Mouse (Mus musculus) ES-E14 (cell line): ENCODE data around the gene Slc25a13. TPM values are rescaled to one million over a fixed set of nuclear protein-coding genes. Genes with fewer than 3 reads are reported as not detected.

Source experiments
- DNase-seq: peaks from one replicate; pipeline ENCODE4 v3.0.0-alpha.2; 2013; ENCODE audit warnings: low read depth, low spot score
- H3K27ac ChIP-seq: 2 replicates; pipeline ENCODE4 v1.5.1; 2012; ENCODE audit warnings: low read depth, mild to moderate bottlenecking, low read length, moderate library complexity, mixed read lengths; ENCODE audit not compliant: poor library complexity, insufficient read depth, severe bottlenecking
- H3K36me3 ChIP-seq: 2 replicates; pipeline ENCODE4 v1.6.1; 2012; ENCODE audit warnings: mild to moderate bottlenecking, low read length, moderate library complexity, mixed read lengths; ENCODE audit not compliant: control insufficient read depth, poor library complexity, insufficient read depth, severe bottlenecking
- H3K4me1 ChIP-seq, 2 experiments: fragments of 150-350 bp in 1 of 2; sonication (generic) in 1 of 2; 2 replicates each; pipeline ENCODE4 v1.6.1; 2012; ENCODE audit warnings: low read length in 2 of 2, mild to moderate bottlenecking in 1 of 2, mixed read lengths in 1 of 2; ENCODE audit not compliant: control insufficient read depth in 2 of 2, insufficient read depth in 2 of 2, poor library complexity in 1 of 2
- H3K4me3 ChIP-seq, 2 experiments: fragments of 150-350 bp in 1 of 2; sonication (generic) in 1 of 2; 2 replicates each; pipeline ENCODE4 v1.5.1; 2012; ENCODE audit warnings: low read length in 2 of 2, low read depth in 1 of 2, mild to moderate bottlenecking in 1 of 2, mixed read lengths in 1 of 2; ENCODE audit not compliant: insufficient read depth in 1 of 2, poor library complexity in 1 of 2, severe bottlenecking in 1 of 2
- H3K9ac ChIP-seq: 2 replicates; pipeline ENCODE4 v1.6.1; 2012; ENCODE audit warnings: low read depth, mild to moderate bottlenecking, low read length, mixed read lengths; ENCODE audit not compliant: poor library complexity, insufficient read depth, severe bottlenecking
- H3K9me3 ChIP-seq: fragments of 150-350 bp; sonication (generic); 2 replicates; pipeline ENCODE4 v1.6.1; 2012; ENCODE audit warnings: low read depth, mild to moderate bottlenecking, low read length; ENCODE audit not compliant: control insufficient read depth, insufficient read depth
- CHD2 ChIP-seq: IDR thresholded peaks from 2 replicates; pipeline ENCODE4 v1.6.1; 2014; ENCODE audit warnings: mild to moderate bottlenecking, low read depth, low read length, inconsistent platforms
- HCFC1 ChIP-seq: IDR thresholded peaks from 2 replicates; pipeline ENCODE4 v1.6.1; 2012; ENCODE audit warnings: low read length, inconsistent platforms, borderline replicate concordance; ENCODE audit not compliant: insufficient read depth
- MAFK ChIP-seq: IDR thresholded peaks from 2 replicates; pipeline ENCODE4 v1.6.1; 2014; ENCODE audit warnings: mild to moderate bottlenecking, low read depth, low read length, inconsistent platforms; ENCODE audit not compliant: insufficient read depth
- ZC3H11A ChIP-seq: IDR thresholded peaks from 2 replicates; pipeline ENCODE4 v1.6.1; 2012; ENCODE audit warnings: low read depth, mild to moderate bottlenecking, inconsistent platforms, low read length, borderline replicate concordance
- ZNF384 ChIP-seq: IDR thresholded peaks from 2 replicates; pipeline ENCODE4 v1.6.1; 2012; ENCODE audit warnings: low read depth, low read length, inconsistent platforms
- in situ Hi-C, 2 experiments: fragments of 600-800 bp; cut with MboI; formaldehyde crosslinking; loops; one replicate each; pipeline ENCODE4 v1.15.1; 2025; ENCODE audit warnings: low sequenced_read_pairs in 2 of 2, inconsistent platforms in 1 of 2; ENCODE audit not compliant: unreplicated experiment in 2 of 2
- total RNA-seq: library from RNA; depleted of rRNA; stranded (reverse); fragments of 300-350 nt; gene quantifications from 2 replicates; pipeline ENCODE4 v1.2.3, GENCODE M21; 2012

The Slc25a13 gene
- total RNA-seq, 1 experiment, result 53.5 TPM

DNA sequence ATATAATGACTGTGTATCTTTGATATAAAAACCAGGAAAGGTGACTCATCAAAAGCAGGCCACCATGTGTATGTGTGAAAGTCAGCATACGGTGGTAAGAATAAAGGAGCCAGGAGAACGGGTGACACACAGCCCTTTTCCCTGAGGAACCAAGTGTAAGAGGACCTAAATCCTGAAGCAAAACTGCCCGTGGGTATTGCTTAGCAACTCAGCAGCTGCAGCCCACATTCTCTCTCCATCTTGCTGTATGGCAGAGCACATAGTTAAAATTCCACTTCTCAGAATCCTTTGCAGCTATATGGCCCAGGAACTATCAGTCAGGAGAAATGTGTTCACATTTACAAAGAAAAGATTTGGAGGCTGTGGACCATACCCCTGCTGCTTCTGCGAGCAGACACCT is 20.4 kb downstream of the Slc25a13 start:
- Histone ChIP-seq H3K4me1 (peaks cover 11 to 19% of the 10 kb centered on the region in 2 experiments), H3K9ac (no peak overlapping the region), H3K9me3 (no peaks in the 10 kb centered on the region), H3K36me3 (peaks cover 4% of the 10 kb centered on the region; the same call in 1 of the 2 replicates), H3K27ac (no peak overlapping the region), H3K4me3 (no peak overlapping the region)
- no peak for TF ChIP-seq ZC3H11A
- no peak for TF ChIP-seq CHD2
- TF ChIP-seq ZNF384, result no peak
- no peak for TF ChIP-seq MAFK
- no peak for TF ChIP-seq HCFC1
- in situ Hi-C loops, result no loop called here
- no peak for DNase-seq

DNA sequence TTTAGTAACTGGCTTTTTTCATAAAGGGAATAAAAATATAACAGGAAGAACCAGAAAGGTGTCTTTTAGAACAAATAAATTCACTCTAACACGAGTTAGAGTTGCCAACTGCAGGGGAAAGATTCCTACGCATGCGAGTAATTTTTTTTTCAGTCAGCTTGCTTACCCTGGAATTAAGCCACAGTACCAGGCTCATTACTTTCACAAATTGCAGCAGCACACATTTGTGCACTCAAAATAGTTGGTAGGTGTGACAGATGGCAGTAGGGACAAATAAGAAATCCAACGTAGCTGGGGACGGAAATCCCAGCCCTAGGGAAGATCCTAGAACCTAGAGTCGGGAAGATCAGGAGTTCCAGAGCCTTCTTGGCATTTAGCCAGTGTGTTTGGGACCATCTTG is 22.1 kb downstream of the Slc25a13 start:
- TF ChIP-seq ZC3H11A (no peak), HCFC1 (no peak), ZNF384 (no peak), MAFK (no peak), CHD2 (no peak)
- Histone ChIP-seq H3K9ac (no peak overlapping the region), H3K4me3 (no peak overlapping the region), H3K27ac (no peak overlapping the region), H3K36me3 (peaks cover 4% of the 10 kb centered on the region; the same call in 1 of the 2 replicates), H3K9me3 (no peaks in the 10 kb centered on the region), H3K4me1 (peaks cover 12 to 17% of the 10 kb centered on the region in 2 experiments)
- DNase-seq, result no peak
- in situ Hi-C loops, result no loop called here

DNA sequence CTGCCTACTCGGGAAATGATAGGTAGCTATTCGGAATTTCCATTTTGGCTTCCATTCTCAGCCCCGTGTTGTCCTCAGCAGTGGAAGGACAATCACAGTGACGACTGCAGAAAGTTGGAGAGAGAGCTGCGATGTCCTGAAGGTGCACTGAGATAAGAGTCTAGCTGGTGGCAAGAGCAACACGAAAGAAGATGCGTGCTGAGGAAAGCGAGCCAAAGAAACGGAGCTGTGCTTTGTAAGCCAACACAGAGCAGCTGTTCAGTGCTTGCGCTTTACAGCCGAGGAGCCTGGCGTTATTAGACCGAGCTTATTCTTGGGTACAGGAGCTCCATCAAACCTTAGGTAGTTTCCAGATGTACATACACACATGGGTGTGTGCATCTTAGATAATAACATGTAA is 23.1 kb downstream of the Slc25a13 start:
- DNase-seq, result no peak
- Histone ChIP-seq H3K9me3 (no peaks in the 10 kb centered on the region), H3K4me1 (peaks cover 14 to 15% of the 10 kb centered on the region in 2 experiments), H3K9ac (no peak overlapping the region), H3K4me3 (no peak overlapping the region), H3K27ac (no peak overlapping the region), H3K36me3 (peaks cover 4% of the 10 kb centered on the region; the same call in 1 of the 2 replicates)
- TF ChIP-seq HCFC1 (no peak), MAFK (no peak), CHD2 (no peak), ZC3H11A (no peak), ZNF384 (no peak)
- in situ Hi-C loops, result no loop called here

DNA sequence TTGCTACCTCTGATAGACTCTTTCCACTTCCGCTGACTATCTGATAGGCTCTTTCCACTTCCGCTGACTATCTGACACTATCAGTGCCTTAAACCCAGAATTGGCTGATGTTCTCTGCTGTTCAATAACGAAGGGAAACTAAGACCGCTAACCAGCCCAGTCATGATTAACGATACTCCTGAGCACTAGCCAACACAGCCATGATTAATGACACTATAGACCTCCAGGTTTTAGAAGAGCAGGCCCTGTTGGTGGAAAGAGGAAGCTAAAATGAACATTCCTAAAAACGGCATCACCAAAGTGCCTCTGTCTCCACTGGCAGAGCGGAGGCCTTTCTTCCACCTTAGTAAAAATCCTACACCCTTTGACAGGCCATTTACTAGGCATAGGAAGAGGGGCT is 24.6 kb downstream of the Slc25a13 start:
- peaks cover 4% of the 10 kb centered on the region; the same call in 1 of the 2 replicates for H3K36me3 ChIP-seq
- TF ChIP-seq HCFC1, result no peak
- TF ChIP-seq CHD2, result no peak
- no peak for TF ChIP-seq MAFK
- no peak for TF ChIP-seq ZNF384
- no peak for TF ChIP-seq ZC3H11A
- no peak overlapping the region for H3K27ac ChIP-seq
- no peak overlapping the region for H3K4me3 ChIP-seq
- in situ Hi-C loops, result no loop called here
- peaks cover 14 to 19% of the 10 kb centered on the region in 2 experiments for H3K4me1 ChIP-seq
- no peak for DNase-seq
- no peak overlapping the region for H3K9ac ChIP-seq
- H3K9me3 ChIP-seq, result no peaks in the 10 kb centered on the region

DNA sequence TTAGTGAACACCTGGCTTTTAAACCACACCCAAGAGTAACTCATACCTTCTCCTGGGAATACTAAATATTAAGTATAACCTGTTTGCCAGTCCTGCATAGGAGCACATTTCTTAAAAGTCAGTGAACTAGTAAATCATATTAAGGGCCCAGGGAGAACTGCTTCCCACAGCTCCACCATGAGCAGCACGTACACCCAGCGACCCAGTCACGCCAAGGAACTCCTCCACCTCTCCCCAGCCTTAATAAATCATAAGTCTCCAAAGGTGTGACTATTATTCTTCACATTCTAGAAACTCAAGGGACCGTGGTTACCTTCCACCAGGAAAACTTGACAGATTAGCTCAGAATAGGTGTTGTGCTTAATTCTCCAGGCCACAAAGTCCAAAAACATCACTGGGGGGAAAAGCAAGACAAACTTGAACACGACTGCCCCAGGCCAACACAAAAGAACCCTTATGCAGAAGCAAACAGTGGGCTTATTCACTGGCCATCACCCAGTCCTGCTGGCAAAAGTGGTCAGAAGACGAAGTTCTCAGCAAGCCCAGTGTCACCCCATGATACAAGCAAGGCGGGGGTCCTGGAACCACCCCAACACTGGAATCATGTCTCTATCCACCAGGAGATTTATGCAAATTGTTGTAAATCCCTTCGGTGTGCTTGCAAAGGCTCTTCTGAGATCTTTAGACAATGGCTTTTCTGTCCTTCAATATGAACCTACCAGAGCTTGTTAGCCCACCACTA is 25.2 kb downstream of the Slc25a13 start:
- no peak overlapping the region for H3K4me3 ChIP-seq
- H3K9ac ChIP-seq, result no peak overlapping the region
- DNase-seq, result no peak
- peaks cover 3% of the 10 kb centered on the region; the same call in 1 of the 2 replicates for H3K36me3 ChIP-seq
- peaks cover 16 to 18% of the 10 kb centered on the region in 2 experiments for H3K4me1 ChIP-seq
- TF ChIP-seq HCFC1 (no peak), ZNF384 (no peak)
- no peak overlapping the region for H3K27ac ChIP-seq
- no peaks in the 10 kb centered on the region for H3K9me3 ChIP-seq
- in situ Hi-C loops, result no loop called here
